Mouse (Mus musculus): ENCODE results near the gene Ear10.
"Not testable (repeated sequence)": the region's sequence is repeated elsewhere in the genome, so short reads cannot be mapped to it uniquely, and the experiment has no call there.

Gene Ear10

GRCm38 (mm10) chr14:43923459-43923858 is at the start of gene Ear10:
Ear10 (minus strand) TSS chr14:43923559.
- not testable (repeated sequence) for DNase-seq (ENCODE audit: low spot score)

DNA sequence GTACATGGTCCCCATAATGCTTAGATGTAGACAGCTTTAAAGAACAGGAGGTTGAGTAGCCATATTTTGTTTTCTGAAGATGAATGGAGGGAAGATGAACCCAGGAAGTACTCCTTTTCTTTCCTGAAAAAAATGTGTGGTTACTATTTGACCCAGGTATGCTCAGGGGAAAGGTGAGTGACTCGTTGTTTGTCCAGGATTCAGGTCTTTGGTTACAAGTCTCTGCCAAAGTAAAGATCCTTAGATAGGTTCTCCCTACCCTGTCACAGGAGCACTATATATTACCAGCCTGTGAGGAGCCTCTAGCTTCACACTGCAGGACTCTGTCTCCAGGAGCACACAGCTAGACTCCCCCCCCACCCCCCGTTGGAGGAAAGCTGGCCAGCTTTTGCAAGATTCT is 33.4 kb upstream of the Ear10 start, which contains the start of gene Ang5:
Gene Ang5, plus strand, starts transcription at position 301 of the 400 bp plus-strand sequence.
- DNase-seq (ENCODE audit: low spot score), result not testable (repeated sequence)

GRCm38 (mm10) chr14:43955074-43955473 is 31.7 kb upstream of the Ear10 start:
- not testable (repeated sequence) for DNase-seq (ENCODE audit: low spot score)

DNA sequence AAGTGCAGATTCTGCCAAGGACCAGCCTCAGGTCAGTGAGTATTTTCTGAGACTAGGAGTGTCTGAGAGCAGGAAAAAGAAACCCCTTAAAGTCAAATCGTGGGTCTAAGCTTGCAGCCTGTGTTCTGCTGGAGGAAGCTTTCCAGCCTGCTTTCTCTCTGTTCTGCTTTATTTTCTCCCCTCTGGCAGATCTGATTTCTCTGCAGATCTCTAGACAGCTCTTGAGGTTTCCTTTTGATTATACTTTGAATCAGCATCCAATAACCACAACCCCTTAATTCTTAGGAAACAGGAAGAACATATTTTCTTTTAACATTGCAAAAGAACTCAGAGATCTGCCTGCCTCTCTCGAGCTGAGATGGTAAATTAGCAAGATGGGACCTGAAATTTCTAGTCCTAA is 30.0 kb upstream of the Ear10 start:
- not testable (repeated sequence) for DNase-seq (ENCODE audit: low spot score)

GRCm38 (mm10) chr14:43933399-43933798 is 10.0 kb upstream of the Ear10 start:
- not testable (repeated sequence) for DNase-seq (ENCODE audit: low spot score)

DNA sequence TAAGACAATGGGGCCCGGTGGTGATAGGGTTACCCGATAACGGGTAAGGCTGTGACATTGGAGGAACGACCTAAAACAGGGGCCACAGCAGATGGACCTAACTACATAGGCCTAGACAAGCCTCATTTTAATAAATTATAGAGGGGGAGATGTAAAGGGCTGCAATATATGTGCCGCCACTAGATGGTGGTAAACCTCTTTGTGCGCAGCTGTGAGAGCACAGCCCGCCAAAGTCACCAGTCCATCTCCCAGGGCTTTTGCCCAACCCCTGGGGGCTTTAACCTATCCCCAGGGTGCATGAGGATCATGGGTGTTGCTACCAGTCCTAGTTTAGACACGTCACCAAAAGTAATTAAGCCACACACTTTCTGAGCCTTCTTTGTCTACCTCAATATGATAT is 9.6 kb upstream of the Ear10 start:
- peak; percentile 8 for DNase-seq (ENCODE audit: low spot score)

GRCm38 (mm10) chr14:43925404-43925950 is 2.1 kb upstream of the Ear10 start:
- not testable (repeated sequence) for DNase-seq (ENCODE audit: low spot score)

DNA sequence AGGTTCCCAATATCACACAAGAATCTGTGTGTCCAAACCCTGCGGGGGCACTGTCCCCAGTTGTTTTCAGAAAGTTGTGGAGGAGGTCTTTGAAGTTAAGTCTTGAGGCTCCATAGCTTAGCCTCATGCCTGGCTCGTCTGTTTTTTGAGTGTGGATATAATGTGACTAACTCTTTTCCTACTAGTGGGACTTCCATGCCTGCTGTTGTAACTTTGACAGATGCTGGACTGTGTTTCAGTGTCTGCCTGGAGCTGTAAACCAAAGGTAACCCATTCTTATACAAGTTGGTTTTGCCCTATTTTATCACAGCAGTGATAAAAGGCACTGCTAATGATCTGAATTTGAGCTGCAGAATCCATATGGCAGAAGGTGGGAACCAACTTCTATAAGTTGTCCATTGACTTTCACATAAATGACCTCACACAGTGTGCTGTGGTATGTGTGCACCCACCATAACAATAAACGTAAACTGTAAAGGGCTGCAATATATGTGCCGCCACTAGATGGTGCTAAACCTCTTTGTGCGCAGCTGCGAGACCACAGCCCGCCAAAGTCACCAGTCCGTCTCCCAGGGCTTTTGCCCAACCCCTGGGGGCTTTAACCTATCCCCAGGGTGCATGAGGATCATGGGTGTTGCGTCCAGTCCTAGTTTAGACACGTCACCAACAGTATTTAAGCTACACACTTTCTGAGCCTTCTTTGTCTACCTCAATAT is 1.5 kb upstream of the Ear10 start, which contains the start of gene Gm8113:
Gene Gm8113, plus strand, starts transcription at position 703 of the 716 bp plus-strand sequence.
- DNase-seq (ENCODE audit: low spot score), result not testable (repeated sequence)

DNA sequence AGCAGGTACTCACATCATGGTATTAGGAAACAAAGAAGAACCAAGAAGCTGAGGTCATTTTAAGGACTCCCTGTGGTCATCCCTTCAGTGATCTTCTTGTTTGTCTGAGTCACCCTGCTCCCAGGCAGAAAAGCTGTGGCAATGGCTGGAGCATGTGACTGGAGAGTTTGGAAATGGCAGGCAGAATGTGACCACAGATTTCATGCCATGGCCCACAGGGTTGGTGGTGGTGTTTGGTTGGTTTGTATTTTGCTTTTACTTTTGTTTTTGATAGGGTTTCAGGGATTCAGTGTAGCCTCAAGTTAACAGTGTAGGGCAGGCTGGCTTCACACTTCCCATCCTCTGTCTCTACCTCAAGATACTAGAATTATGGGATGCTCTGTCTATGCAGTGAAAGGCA is 5.1 kb downstream of the Ear10 start:
- not testable (repeated sequence) for DNase-seq (ENCODE audit: low spot score)

GRCm38 (mm10) chr14:43898577-43898976 is 24.8 kb downstream of the Ear10 start:
- DNase-seq (ENCODE audit: low spot score), result not testable (repeated sequence)

- DNase-seq (ENCODE audit: low spot score), result not testable (repeated sequence)
Observed at GRCm38 (mm10) chr14:43895357-43895756, 28.0 kb downstream of the Ear10 start.

DNA sequence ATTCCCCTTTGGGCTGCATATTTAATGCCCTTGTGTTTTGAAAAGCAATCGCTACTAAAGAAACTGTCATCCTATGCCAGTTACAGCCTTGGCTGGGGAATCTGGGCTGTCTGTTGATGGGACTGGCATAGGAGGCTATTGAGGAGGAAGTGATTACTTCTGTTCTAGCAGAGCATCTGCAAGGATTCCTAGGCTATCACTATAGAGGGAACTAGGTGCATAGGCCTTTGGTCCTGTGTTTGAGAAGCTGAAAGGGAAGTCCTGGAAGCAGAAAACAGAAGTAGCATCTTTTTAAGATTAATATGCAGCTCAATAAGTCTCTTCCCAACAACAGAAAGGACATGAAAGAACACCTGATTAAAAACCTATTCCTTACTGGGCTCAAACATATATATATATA is 32.1 kb downstream of the Ear10 start:
- DNase-seq (ENCODE audit: low spot score), result not testable (repeated sequence)

DNA sequence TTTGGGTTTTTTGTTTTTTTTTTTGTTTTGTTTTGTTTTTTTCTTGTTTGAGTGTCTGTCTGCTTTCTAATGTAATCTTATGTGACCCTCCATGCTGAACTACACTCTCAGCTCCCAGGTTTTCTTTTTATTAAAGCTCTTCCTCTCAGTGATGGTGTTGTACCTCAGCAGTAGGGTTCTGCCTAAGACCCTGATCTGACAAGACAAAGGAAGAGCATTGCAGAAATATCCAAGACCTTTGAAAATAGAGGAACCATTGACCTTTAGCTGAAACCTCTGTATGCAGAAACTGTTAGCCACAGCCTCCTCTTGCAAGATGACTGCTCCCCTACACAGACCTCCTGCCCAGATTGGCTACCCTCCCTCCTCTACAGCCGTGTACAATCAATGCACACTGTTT is 37.1 kb downstream of the Ear10 start:
- not testable (repeated sequence) for DNase-seq (ENCODE audit: low spot score)

DNA sequence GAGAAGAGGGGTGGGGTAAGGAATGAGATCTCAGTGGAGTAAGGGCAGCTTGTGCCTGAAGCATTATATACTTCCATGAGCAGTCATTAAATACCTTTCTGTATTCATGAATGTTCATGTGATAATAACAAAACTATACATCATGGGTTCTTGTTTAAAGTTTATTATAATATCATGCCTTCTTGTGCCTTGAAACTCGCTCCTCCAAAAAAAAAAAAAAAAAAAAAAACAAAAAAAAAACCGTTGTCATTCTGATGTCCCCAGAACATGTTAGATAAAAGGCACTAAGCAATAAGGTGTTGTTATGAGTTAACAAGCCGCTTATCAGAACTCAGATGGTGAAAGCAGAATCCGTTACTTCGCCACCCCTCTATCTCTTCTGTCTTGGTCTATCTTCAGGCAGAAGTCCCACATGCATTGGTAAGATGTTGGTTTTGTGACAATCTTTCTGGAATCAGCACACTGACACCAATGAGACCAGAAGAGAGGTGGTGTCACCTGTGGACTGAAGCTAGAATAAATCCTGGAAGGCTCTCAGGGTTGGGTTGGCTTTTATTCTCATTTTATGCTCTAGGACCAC is 43.3 kb downstream of the Ear10 start:
- not testable (repeated sequence) for DNase-seq (ENCODE audit: low spot score)

DNA sequence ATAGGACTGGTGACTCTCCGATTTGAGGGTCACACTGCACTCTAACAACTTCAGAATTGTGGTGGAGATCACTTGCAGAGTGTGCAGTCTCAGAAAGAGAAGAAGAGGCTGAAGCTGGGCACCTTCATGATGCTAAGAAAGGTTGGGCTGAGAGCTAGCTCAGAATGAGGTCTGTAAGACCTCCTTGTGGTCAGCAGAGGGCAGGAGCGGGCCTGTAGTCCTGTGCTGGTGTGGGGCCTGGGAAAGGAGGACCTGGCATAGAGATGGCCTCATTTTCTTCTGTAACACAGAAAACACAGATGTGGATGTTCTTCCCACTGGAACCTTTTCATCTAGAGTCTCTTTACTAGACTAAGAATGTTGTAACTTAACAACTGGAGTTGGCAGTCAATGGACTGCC is 45.6 kb downstream of the Ear10 start:
- DNase-seq (ENCODE audit: low spot score), result not testable (repeated sequence)

DNA sequence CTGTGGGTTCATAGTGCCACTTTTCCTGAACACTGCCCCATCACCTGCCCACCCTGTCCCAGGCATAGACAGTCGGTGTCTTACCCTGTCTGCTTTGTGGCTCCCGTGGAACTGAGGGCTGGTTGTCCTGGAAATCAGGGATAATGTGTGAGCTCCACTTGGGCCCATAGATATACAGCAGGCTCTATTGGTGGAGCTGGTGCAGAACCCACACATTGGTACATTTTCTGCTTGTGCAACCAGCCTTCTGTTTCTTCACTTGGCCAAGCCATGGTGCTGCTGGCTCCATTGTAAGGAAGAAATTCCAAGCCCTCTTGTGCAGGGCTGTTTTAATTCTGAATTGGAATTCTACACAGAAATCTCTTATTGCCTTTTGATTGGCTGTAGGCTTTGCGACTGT is 47.9 kb downstream of the Ear10 start, which contains the start of gene Ear1:
Gene Ear1, minus strand, starts transcription at position 101 of the 400 bp plus-strand sequence.
- not testable (repeated sequence) for DNase-seq (ENCODE audit: low spot score)

DNA sequence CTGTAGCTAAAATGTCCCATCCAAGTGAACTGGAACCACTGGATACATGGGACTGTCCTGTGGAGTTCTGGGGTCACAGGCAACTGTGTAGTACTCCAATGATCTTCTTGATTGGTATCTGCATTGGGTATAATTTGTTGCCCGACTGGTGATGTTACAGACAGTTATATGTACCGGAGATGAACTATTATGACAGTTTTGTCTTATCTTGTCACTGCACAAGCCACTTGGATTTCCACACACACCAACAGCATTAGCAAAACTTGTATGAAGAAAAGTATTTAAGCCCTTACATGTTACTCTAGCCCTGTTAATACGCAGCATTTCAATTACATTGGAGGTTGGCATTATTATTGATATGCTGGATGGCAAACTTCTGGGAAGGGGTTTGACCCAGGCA is 48.5 kb downstream of the Ear10 start:
- DNase-seq (ENCODE audit: low spot score), result not testable (repeated sequence)
